Mouse (Mus musculus) WW6 (cell line): Measurements from ENCODE around the gene Cfap44.
"Not testable (repeated sequence)": the region's sequence is repeated elsewhere in the genome, so short reads cannot be mapped to it uniquely, and the experiment has no call there.

Source experiments
- DNase-seq: peaks from one replicate; pipeline ENCODE4 v3.0.0-alpha.2; 2013; ENCODE audit warnings: low read depth, low spot score

Gene Cfap44

GRCm38 (mm10) chr16:44428456-44428855 is 33.9 kb downstream of the Cfap44 start:
- no peak for DNase-seq

- peak; percentile 16 for DNase-seq
Measured at GRCm38 (mm10) chr16:44430021-44430420, 35.4 kb downstream of the Cfap44 start.

- no peak for DNase-seq
Measured at GRCm38 (mm10) chr16:44434931-44435330, 40.3 kb downstream of the Cfap44 start.

DNA sequence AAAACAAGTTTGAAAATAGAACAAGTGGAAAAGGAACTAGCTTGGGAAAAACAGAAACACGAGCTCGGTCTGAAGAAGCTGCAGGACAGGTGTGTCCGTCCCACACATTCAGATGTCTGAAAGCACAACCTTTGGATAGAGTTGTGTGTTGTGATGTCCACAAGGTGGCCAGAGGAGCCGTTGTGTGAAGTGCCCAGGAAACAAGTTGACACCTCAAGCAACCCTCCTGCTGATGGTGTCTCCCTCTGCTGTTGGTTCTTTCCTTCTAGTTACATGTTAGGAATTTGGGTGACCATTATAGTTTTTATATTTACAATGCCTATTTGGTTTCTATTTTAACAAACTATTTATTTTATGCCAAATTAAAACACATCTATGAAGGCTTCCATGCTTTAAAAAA is 40.9 kb downstream of the Cfap44 start:
- no peak for DNase-seq

DNA sequence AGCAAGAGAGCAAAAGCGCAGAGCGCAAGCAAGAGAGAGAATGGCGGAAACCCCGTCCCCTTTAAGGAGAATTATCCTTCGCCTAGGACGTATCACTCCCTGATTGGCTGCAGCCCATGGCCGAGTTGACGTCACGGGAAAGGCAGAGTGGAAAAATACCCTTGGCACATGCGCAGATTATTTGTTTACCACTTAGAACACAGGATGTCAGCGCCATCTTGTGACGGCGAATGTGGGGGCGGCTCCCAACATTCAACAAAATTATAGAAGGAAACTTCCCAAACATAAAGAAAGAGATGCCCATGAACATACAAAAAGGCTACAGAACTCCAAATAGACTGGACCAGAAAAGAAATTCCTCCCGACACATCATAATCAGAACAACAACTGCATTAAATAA is 47.3 kb downstream of the Cfap44 start:
- not testable (repeated sequence) for DNase-seq

GRCm38 (mm10) chr16:44457858-44458257 is 63.3 kb downstream of the Cfap44 start:
- no peak for DNase-seq

GRCm38 (mm10) chr16:44458826-44459225 is 64.2 kb downstream of the Cfap44 start:
- no peak for DNase-seq

DNA sequence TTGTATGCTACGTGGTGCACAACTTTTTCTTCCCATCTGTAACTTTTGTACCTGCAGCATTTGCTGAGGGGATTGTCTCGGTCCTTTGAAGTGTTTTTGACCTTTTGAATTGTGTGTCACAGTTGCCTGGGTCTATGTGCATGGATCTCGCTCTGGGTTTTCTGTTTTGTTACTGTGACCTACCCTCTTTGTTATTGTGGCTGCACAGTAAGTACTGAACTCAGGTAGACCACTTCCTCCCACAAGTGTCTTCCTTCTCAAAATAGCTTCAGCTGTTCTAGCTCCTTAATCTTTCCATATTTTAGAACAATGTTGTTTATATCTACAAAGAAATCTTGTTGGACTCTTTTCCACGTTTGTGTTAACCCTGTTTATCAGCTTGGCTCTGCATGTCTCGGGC is 66.3 kb downstream of the Cfap44 start:
- no peak for DNase-seq

DNA sequence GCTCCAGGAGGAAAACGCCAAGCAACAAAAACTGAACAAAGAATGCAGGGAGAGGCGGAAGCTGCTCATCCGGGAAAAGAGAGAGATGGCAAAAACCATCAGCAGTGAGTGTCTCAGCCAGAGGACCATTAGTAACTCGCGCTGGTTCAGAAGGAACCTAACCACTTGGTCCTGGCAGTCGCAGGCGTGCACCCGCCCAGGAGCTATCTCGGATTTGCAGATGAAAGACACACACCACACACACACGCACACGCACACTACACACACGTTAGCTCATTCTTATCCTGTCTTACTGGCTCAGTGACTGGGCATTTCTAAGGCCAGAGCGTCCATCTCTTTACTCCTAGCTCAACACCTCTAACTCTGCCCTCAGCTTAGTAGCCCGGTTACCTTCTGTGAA is 80.7 kb downstream of the Cfap44 start:
- no peak for DNase-seq

DNA sequence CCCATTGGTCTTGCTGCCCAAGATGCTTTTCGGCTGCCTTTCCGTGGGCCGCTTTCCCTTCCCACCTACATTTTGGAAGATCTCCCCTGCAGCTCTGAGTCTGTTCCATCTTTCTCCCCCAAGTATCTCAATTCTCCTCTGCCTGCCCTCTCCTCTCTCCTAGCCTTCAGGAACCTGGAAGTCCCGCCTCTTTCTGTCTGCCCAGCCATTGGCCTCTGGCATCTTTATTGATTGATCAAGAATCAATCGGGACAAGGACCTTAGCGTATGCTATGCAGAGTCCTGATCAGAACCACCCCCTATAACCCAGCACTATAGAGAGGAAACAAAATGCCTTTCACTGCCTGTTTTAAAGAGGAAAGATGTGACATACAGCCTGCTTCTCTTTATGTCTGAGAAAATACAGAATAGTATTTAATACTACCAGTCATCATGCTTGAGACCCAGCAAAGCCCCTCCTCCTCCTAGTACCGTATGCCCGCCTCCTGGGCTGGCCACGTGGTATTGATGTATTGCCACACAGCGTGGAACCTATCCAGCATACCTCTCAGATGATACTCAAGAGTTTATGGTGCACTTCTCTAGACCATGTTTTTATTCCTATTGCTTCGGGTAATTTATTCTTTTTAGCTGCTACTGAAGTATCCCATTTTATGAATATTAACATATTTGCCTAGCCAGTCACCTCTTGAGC is 81.2 kb downstream of the Cfap44 start:
- DNase-seq = no peak

DNA sequence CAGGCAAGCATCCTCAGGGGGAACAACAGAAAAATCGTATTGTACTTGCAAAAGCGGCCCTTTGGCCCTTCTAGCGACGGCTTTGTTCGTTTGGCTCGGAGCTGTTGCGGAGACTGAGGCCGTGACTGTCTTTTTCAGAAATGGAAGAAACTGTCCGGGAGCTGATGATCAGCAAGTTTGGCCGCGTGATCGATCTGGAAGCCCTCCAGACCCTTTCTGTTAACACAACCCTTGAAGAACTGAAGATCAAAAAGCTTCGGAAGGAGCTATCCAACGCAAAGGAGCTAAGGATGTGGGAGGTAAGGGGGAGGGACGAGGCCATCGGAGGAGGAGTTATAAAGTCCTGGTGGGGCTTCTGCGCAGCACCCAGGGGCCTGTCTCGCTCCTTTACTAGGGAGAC is 84.2 kb downstream of the Cfap44 start:
- no peak for DNase-seq

DNA sequence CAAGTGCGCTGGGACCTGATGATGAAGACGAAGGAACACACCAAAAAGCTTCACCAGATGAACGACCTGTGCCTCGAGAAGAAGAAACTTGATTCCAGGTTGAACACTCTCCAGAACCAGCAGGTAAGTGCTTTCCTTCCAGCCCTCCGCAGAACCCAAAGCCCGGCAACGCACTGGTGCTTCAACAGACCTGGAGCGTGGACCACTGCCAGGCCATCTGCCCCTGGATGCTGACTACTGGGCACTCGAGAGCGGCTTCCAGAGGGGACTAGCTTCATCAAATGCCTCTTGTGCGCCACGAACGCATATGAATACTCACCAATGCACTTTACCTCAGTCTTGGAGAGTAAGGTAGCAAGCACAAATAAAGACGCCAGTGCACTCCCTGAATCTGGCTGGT is 85.3 kb downstream of the Cfap44 start:
- no peak for DNase-seq

DNA sequence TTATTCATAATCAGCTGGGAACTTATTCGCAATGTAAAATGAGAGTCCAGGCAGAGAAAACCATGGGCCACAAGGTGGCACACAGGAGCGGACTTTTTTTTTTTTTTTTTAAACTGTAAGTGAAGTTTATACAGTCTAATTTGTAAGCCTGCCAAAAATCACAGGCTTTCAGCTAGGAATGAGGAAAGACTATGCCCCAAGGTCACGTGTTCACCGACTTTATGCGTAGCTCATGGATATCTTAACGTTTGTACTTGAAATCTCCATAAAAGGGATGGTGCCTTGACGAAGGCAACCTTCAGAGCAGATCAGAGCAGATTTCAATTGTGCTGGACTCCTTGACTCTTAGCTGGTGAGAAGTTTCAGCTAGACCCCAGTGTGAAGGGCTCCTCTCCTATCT is 86.0 kb downstream of the Cfap44 start:
- DNase-seq = no peak

DNA sequence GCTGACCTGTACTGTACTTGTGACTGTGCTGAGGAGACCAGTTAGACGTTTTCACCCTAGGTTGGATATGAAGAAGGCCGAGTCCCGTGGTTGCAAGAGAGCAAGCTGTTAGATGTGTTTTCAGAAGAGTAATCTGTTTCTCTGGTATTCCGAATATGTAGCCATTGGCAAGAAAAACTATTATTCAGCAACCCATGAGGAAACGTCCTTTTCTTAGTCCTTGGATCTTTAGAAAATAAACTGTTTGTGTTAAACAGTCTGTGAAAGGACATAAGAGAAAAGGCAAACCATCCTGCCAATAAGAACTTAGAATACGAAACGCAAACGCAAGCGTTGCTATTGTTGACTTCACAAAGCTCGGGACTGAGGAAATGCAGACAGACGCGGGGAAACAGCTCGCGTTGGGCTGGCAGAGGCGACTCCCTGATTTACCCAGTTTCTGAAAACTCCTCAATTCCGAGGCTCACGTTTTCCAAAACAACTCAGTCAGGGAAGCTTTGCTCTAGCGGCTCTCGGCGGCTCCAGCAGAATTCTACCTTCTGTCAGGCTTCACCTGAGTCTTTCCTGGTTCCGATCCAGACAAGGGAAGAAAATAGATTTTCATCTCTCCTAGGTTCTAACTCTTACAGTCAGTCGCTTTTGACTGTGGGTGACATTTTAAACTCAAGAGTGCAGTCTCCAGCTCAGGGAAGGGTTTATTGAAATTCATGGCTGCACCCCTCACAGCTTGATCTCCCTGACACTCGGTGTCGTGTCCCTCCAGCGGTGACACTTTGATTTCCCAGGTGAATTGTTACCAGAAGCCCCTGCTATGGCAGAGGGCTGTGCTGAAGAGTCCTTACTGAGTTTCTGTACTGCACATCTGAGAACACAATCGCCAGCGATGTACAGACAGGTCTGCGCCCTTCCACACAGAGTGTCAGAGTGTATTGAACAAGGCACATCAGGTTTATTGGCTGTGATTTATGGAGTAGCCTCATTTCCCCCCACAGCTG is 87.3 kb downstream of the Cfap44 start:
- DNase-seq = no peak

DNA sequence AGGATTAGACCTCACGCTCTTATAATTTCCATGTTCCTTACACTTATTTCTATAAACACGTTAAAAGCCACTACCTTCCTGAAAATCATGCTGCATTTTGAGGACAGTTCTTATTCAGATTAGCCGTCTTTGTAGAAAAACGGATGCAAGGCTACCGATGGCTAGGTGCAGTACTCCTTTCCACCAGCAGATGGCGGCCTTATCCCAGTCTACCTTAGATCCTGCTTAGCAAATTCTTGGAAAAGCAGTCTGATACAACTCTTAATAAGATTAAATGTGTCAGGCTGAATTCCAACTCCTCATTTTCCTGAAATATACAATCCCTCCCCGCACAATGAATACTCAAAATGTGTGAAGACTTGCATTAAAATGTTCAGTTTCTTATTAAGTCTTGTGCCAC is 89.5 kb downstream of the Cfap44 start:
- DNase-seq = peak; percentile 20

- DNase-seq = no peak
Measured at GRCm38 (mm10) chr16:44484831-44485230, 90.2 kb downstream of the Cfap44 start.

DNA sequence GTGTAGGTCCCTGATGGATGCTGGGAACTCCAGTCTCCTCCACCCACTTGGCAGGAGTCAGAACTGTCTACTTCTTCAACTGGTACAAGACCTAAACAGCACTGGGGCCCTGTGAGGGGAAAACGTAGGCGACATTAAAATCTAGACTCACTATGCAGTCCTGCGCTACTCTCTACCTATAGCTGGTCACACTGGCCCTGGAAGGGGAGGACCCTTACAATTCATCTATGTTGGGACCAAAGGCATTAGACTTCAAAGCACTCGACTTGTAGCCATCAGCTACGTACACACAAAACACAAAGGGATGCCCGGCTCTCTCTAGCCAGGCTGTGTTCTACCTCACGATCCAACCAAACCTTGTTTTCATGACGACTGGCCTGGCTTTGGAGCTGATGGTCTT is 91.1 kb downstream of the Cfap44 start:
- no peak for DNase-seq

- DNase-seq = no peak
Measured at GRCm38 (mm10) chr16:44486612-44487011, 92.0 kb downstream of the Cfap44 start.

GRCm38 (mm10) chr16:44487194-44487593 is 92.6 kb downstream of the Cfap44 start:
- DNase-seq = no peak

- no peak for DNase-seq
Measured at GRCm38 (mm10) chr16:44491051-44491450, 96.5 kb downstream of the Cfap44 start.

DNA sequence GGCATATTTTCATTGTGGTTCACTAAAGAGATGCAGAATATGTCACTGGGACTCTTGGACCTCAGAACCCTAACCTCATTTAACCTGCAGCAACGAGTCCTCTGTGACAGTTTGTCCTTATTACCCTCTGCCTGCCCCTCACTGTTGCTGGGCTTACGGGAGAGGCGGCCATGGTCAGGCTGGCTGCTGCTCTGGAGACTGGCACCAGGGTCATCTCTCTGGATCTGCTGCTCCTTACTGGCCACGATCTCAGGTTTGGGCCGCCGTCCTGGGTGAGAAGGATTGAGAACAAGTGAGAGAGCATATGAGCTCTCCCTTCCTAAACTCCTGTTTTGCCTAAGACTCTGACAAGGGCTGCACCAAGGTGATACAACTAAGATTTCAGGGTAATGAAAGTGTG is 97.6 kb downstream of the Cfap44 start:
- DNase-seq = no peak

DNA sequence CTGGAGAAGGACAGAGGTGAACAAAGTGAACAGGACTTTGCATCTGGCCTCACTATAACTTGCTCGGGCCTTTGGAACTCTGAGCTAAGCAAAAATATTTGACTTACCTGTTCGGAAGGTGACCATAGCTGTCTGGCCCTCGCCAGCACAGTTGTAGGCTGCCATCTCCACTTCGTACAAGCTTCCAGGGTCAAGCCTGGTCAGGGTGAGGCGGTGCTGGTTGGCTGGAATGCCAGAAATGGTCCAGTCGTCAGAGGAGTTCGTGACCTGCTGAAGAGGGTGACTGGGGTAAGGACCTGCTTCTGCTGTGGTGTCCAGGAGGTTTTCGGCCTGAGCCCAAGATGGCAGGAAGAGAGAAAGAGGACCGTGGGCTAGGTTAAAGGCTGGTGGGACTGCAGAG is 98.1 kb downstream of the Cfap44 start:
- DNase-seq = no peak

DNA sequence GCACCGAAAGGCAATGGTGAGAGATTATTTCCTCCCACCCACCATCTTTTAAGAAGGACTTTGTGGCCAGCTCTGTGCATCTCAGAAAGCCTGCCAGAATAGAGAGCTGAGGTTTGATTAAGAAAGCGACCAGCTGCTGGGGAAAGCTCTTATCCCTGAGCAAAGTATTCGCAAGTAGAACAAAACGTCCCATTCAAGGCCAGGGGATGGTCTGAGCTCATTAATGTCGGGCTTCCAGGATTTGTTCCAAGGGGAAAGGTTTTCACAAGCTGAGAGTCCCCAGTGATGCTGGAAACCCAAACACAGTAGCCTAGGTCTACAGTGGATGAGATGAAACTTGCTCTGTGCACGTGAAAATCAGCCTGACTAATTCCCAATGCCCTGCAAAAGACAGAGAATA is 99.3 kb downstream of the Cfap44 start:
- DNase-seq = no peak
